Mouse (Mus musculus): Measurements from ENCODE around the gene Lrp4. TPM values are rescaled to one million over a fixed set of nuclear protein-coding genes. Genes with fewer than 3 reads are reported as not detected.

Gene Lrp4
- total RNA-seq, 1 experiment from 2014 or later, result 5.2 TPM

- no peak for DNase-seq
Measured at GRCm38 (mm10) chr2:91453231-91454075, 3.9 kb upstream of the Lrp4 start.

GRCm38 (mm10) chr2:91454434-91454833, 2.9 kb upstream of the Lrp4 start:
- no peak for DNase-seq

- no peak for DNase-seq
Measured at GRCm38 (mm10) chr2:91455826-91456225, 1.5 kb upstream of the Lrp4 start.

GRCm38 (mm10) chr2:91456491-91457100, 715 bp upstream of the Lrp4 start:
- no peak for DNase-seq

GRCm38 (mm10) chr2:91457656-91458251, 443 bp downstream of the Lrp4 start:
- peak; percentile 15 for DNase-seq

- DNase-seq, result peak; percentile 37
Measured at GRCm38 (mm10) chr2:91458252-91458672, 951 bp downstream of the Lrp4 start.

- DNase-seq, result peak; percentile 30
Measured at GRCm38 (mm10) chr2:91458673-91459391, 1.5 kb downstream of the Lrp4 start.

- no peak for DNase-seq
Measured at GRCm38 (mm10) chr2:91460076-91460475, 2.8 kb downstream of the Lrp4 start.

- DNase-seq, result no peak
Measured at GRCm38 (mm10) chr2:91460771-91461170, 3.5 kb downstream of the Lrp4 start.

GRCm38 (mm10) chr2:91461341-91461740, 4.0 kb downstream of the Lrp4 start:
- DNase-seq, result no peak

- no peak for DNase-seq
Measured at GRCm38 (mm10) chr2:91462196-91462595, 4.9 kb downstream of the Lrp4 start.

- DNase-seq, result no peak
Measured at GRCm38 (mm10) chr2:91462681-91463080, 5.4 kb downstream of the Lrp4 start.

- DNase-seq, result no peak
Measured at GRCm38 (mm10) chr2:91465934-91466333, 8.6 kb downstream of the Lrp4 start.

GRCm38 (mm10) chr2:91467613-91468012, 10.3 kb downstream of the Lrp4 start:
- no peak for DNase-seq

- no peak for DNase-seq
Measured at GRCm38 (mm10) chr2:91470055-91470647, 12.8 kb downstream of the Lrp4 start.

- DNase-seq, result no peak
Measured at GRCm38 (mm10) chr2:91474358-91474757, 17.0 kb downstream of the Lrp4 start.

GRCm38 (mm10) chr2:91475791-91476190, 18.5 kb downstream of the Lrp4 start:
- no peak for DNase-seq

GRCm38 (mm10) chr2:91476251-91476661, 18.9 kb downstream of the Lrp4 start:
- DNase-seq, result peak; percentile 42

- no peak for DNase-seq
Measured at GRCm38 (mm10) chr2:91476841-91477240, 19.5 kb downstream of the Lrp4 start.

GRCm38 (mm10) chr2:91480399-91480801, 23.1 kb downstream of the Lrp4 start:
- DNase-seq, result no peak

GRCm38 (mm10) chr2:91480805-91481514, 23.6 kb downstream of the Lrp4 start:
- DNase-seq, result no peak

GRCm38 (mm10) chr2:91484698-91485097, 27.4 kb downstream of the Lrp4 start:
- DNase-seq, result no peak

All from adrenal gland, postnatal 25 days (tissue).